Mouse (Mus musculus) neural tube, embryonic 14.5 days (tissue): ENCODE data around the gene Brd7. TPM values are rescaled to one million over a fixed set of nuclear protein-coding genes. Genes with fewer than 3 reads are reported as not detected.

Source experiments
- ATAC-seq: fragments of 200-750 bp; cut with Nextera tagmentation; 2 replicates; pipeline ENCODE4 v1.8.0; 2017; ENCODE audit warnings: low read depth, mild to moderate bottlenecking, moderate TSS enrichment, moderate library complexity
- H3K27ac ChIP-seq: fragments of 300-500 bp; sonication (generic); 2 replicates; pipeline ENCODE4 v1.5.1; 2014; ENCODE audit warnings: low read depth, mild to moderate bottlenecking, control low read depth, low read length, moderate library complexity, mixed read lengths
- H3K27me3 ChIP-seq: fragments of 300-500 bp; sonication (generic); 2 replicates; pipeline ENCODE4 v1.6.1; 2014; ENCODE audit warnings: low read length; ENCODE audit not compliant: control insufficient read depth, insufficient read depth
- H3K36me3 ChIP-seq: fragments of 300-500 bp; sonication (generic); 2 replicates; pipeline ENCODE4 v1.6.1; 2014; ENCODE audit warnings: low read length, mixed read lengths; ENCODE audit not compliant: control insufficient read depth, insufficient read depth
- H3K4me1 ChIP-seq: fragments of 300-500 bp; sonication (generic); 2 replicates; pipeline ENCODE4 v1.6.1; 2014; ENCODE audit warnings: low read length; ENCODE audit not compliant: control insufficient read depth, insufficient read depth
- H3K4me2 ChIP-seq: fragments of 300-500 bp; sonication (generic); 2 replicates; pipeline ENCODE4 v1.6.1; 2014; ENCODE audit warnings: mild to moderate bottlenecking, low read depth, low read length, control low read depth
- H3K4me3 ChIP-seq: fragments of 300-500 bp; sonication (generic); 2 replicates; pipeline ENCODE4 v1.5.1; 2014; ENCODE audit warnings: low read depth, low read length, control low read depth, mixed read lengths
- H3K9ac ChIP-seq: fragments of 300-500 bp; sonication (generic); replicated peaks from 2 replicates; pipeline ENCODE4 v1.6.1; 2014; ENCODE audit warnings: low read depth, mild to moderate bottlenecking, control low read depth, low read length, mixed read lengths
- H3K9me3 ChIP-seq: fragments of 300-500 bp; sonication (generic); 2 replicates; pipeline ENCODE4 v1.6.1; 2016; ENCODE audit warnings: low read length; ENCODE audit not compliant: control insufficient read depth
- WGBS: fragments of 180-500 bp; shearing (Covaris S2); extraction: QIAGEN DNeasy Blood & Tissue Kit; methylation state at CpG from one replicate; pipeline ENCODE4 v1.1.7; 2014; 5-methylcytosine and 5-hydroxymethylcytosine counted together
- polyA plus RNA-seq: library from polyadenylated mRNA; unstranded; fragments of >200 nt; fragmentation: Nextera tagmentation; extraction: Ambion mirVana; gene quantifications from 2 replicates; pipeline ENCODE4 v1.2.1, GENCODE M21; 2014

The Brd7 gene
- polyA plus RNA-seq, 1 experiment from 2014 or later, result 66.1 TPM

- ATAC-seq, result no peak
- no peaks in the 10 kb centered on the region for H3K27me3 ChIP-seq
- H3K36me3 ChIP-seq, result no peaks in the 10 kb centered on the region
- no peak overlapping the region for H3K4me2 ChIP-seq
- no peak overlapping the region for H3K4me3 ChIP-seq
- H3K9ac ChIP-seq, result no peak overlapping the region
- H3K27ac ChIP-seq, result no peak overlapping the region
- H3K9me3 ChIP-seq, result no peaks in the 10 kb centered on the region
- H3K4me1 ChIP-seq, result no peaks in the 10 kb centered on the region
- 90% methylated on average over 14 of the region's 14 CpGs for WGBS
Observed at GRCm38 (mm10) chr8:88286421-88286960, 75.5 kb downstream of the Brd7 start.

- 87% methylated on average over 8 of the region's 8 CpGs for WGBS
- H3K4me1 ChIP-seq, result no peaks in the 10 kb centered on the region
- H3K36me3 ChIP-seq, result no peaks in the 10 kb centered on the region
- no peak overlapping the region for H3K4me3 ChIP-seq
- no peak overlapping the region for H3K4me2 ChIP-seq
- H3K27ac ChIP-seq, result no peak overlapping the region
- H3K9me3 ChIP-seq, result no peaks in the 10 kb centered on the region
- no peak overlapping the region for H3K9ac ChIP-seq
- ATAC-seq, result no peak
- H3K27me3 ChIP-seq, result no peaks in the 10 kb centered on the region
Observed at GRCm38 (mm10) chr8:88285469-88286356, 76.3 kb downstream of the Brd7 start.

GRCm38 (mm10) chr8:88284738-88285137 lies 77.3 kb downstream of the Brd7 start:
- 56% methylated on average over 7 of the region's 7 CpGs for WGBS
- H3K4me2 ChIP-seq, result no peak overlapping the region
- no peaks in the 10 kb centered on the region for H3K9me3 ChIP-seq
- no peaks in the 10 kb centered on the region for H3K27me3 ChIP-seq
- no peak overlapping the region for H3K4me3 ChIP-seq
- H3K27ac ChIP-seq, result no peak overlapping the region
- H3K36me3 ChIP-seq, result no peaks in the 10 kb centered on the region
- ATAC-seq, result no peak
- H3K4me1 ChIP-seq, result no peaks in the 10 kb centered on the region
- H3K9ac ChIP-seq, result no peak overlapping the region

- no peak for ATAC-seq
- 87% methylated on average over 13 of the region's 13 CpGs for WGBS
- Histone ChIP-seq H3K36me3 (no peaks in the 10 kb centered on the region), H3K27ac (no peak overlapping the region), H3K9ac (no peak overlapping the region), H3K4me2 (no peak overlapping the region), H3K9me3 (no peaks in the 10 kb centered on the region), H3K4me3 (no peak overlapping the region), H3K27me3 (no peaks in the 10 kb centered on the region), H3K4me1 (no peaks in the 10 kb centered on the region)
Observed at GRCm38 (mm10) chr8:88283243-88284115, 78.5 kb downstream of the Brd7 start.

GRCm38 (mm10) chr8:88282684-88283083 lies 79.3 kb downstream of the Brd7 start:
- 64% methylated on average over 8 of the region's 8 CpGs for WGBS
- H3K4me2 ChIP-seq, result no peak overlapping the region

More at GRCm38 (mm10) chr8:88282684-88283083, 79.3 kb downstream of the Brd7 start:
- no peaks in the 10 kb centered on the region for H3K36me3 ChIP-seq
- no peaks in the 10 kb centered on the region for H3K4me1 ChIP-seq
- no peak overlapping the region for H3K4me3 ChIP-seq
- no peaks in the 10 kb centered on the region for H3K27me3 ChIP-seq
- H3K9me3 ChIP-seq, result no peaks in the 10 kb centered on the region
- no peak overlapping the region for H3K27ac ChIP-seq
- H3K9ac ChIP-seq, result no peak overlapping the region
- ATAC-seq, result no peak

Other genes with a start within 250 kb of the Brd7 start
- gene Cnep1r1, start 243.4 kb downstream of the Brd7 start, polyA plus RNA-seq, result 25.3 and 27.3 TPM in 2 replicates
- gene Heatr3, start 224.3 kb downstream of the Brd7 start, polyA plus RNA-seq, result 42.9 and 44.4 TPM in 2 replicates
- 16.0 and 18.8 TPM in 2 replicates for gene Tent4b, start 163.0 kb downstream of the Brd7 start, polyA plus RNA-seq
- 2.2 and 3.7 TPM in 2 replicates for gene Adcy7, start 89.8 kb downstream of the Brd7 start, polyA plus RNA-seq
- gene Nkd1, start 159.2 kb upstream of the Brd7 start, polyA plus RNA-seq, result 29.9 and 38.4 TPM in 2 replicates